Mouse (Mus musculus): Measurements from ENCODE around the gene Ubac1. TPM values are rescaled to one million over a fixed set of nuclear protein-coding genes. Genes with fewer than 3 reads are reported as not detected.
A peak's percentile ranks its signal among the peaks of the same experiment; 100 is the strongest.

The Ubac1 gene
- 89.7 and 94.1 TPM in 2 replicates for polyA plus RNA-seq (2015; fragmentation: Nextera tagmentation; extraction: Ambion mirVana)

GRCm38 (mm10) chr2:26021561-26022257 lies at the start of gene Ubac1:
Gene Ubac1 (minus strand): TSS chr2:26021747.
- Histone ChIP-seq H3K36me3 (no peaks in the 10 kb centered on the region), H3K4me1 (peaks cover 22% of the 10 kb centered on the region), H3K4me2 (peak within 1 kb of the TSS; percentile 85), H3K27me3 (no peaks in the 10 kb centered on the region), H3K27ac (peak within 1 kb of the TSS; percentile 86), H3K9ac (peak within 1 kb of the TSS; percentile 76), H3K9me3 (no peaks in the 10 kb centered on the region), H3K4me3 (peak within 1 kb of the TSS; percentile 91)
- ATAC-seq (ENCODE audit: insufficient number of reproducible peaks, low FRiP score, low TSS enrichment, low read depth): peak; percentile 90
- WGBS: 6% methylated on average over 50 of the region's 50 CpGs

GRCm38 (mm10) chr2:26068592-26068991 lies 47.0 kb upstream of the Ubac1 start:
- H3K27ac ChIP-seq: no peak overlapping the region
- H3K9me3 ChIP-seq: no peaks in the 10 kb centered on the region
- no peak overlapping the region for H3K4me3 ChIP-seq
- H3K4me1 ChIP-seq: 0 out of 2 replicates have a peak, but pooled peaks cover 10% of the 10 kb centered on the region
- no peak overlapping the region for H3K4me2 ChIP-seq
- no peaks in the 10 kb centered on the region for H3K27me3 ChIP-seq
- no peak overlapping the region for H3K9ac ChIP-seq
- no peak for ATAC-seq (ENCODE audit: insufficient number of reproducible peaks, low FRiP score, low TSS enrichment, low read depth)
- 78% methylated on average over 1 of the region's 1 CpGs for WGBS
- H3K36me3 ChIP-seq: no peaks in the 10 kb centered on the region

GRCm38 (mm10) chr2:26068175-26068574 lies 46.6 kb upstream of the Ubac1 start:
- no peak for ATAC-seq (ENCODE audit: insufficient number of reproducible peaks, low FRiP score, low TSS enrichment, low read depth)
- WGBS: 67% methylated on average over 7 of the region's 7 CpGs

GRCm38 (mm10) chr2:26066527-26066926 lies 45.0 kb upstream of the Ubac1 start:
- H3K4me2 ChIP-seq: no peak overlapping the region
- 52% methylated on average over 14 of the region's 14 CpGs for WGBS
- no peaks in the 10 kb centered on the region for H3K27me3 ChIP-seq
- no peak for ATAC-seq (ENCODE audit: insufficient number of reproducible peaks, low FRiP score, low TSS enrichment, low read depth)
- no peak overlapping the region for H3K27ac ChIP-seq
- H3K9me3 ChIP-seq: no peaks in the 10 kb centered on the region
- no peak overlapping the region for H3K9ac ChIP-seq
- 0 out of 2 replicates have a peak, but pooled peaks cover 12% of the 10 kb centered on the region for H3K4me1 ChIP-seq
- H3K4me3 ChIP-seq: no peak overlapping the region
- H3K36me3 ChIP-seq: no peaks in the 10 kb centered on the region

More at GRCm38 (mm10) chr2:26068175-26068574, 46.6 kb upstream of the Ubac1 start:
- Histone ChIP-seq H3K9ac (no peak overlapping the region), H3K36me3 (no peaks in the 10 kb centered on the region), H3K27ac (no peak overlapping the region), H3K4me3 (no peak overlapping the region), H3K4me1 (0 out of 2 replicates have a peak, but pooled peaks cover 10% of the 10 kb centered on the region), H3K9me3 (no peaks in the 10 kb centered on the region), H3K27me3 (no peaks in the 10 kb centered on the region), H3K4me2 (no peak overlapping the region)

- WGBS: 76% methylated on average over 13 of the region's 13 CpGs
- Histone ChIP-seq H3K36me3 (peaks cover 6% of the 10 kb centered on the region; the same call in 1 of the 2 replicates), H3K27me3 (no peaks in the 10 kb centered on the region), H3K27ac (no peak overlapping the region), H3K4me3 (no peak overlapping the region), H3K4me1 (peaks cover 19% of the 10 kb centered on the region; the same call in 1 of the 2 replicates), H3K4me2 (no peak overlapping the region), H3K9ac (no peak overlapping the region), H3K9me3 (no peaks in the 10 kb centered on the region)
- no peak for ATAC-seq (ENCODE audit: insufficient number of reproducible peaks, low FRiP score, low TSS enrichment, low read depth)
Observed at GRCm38 (mm10) chr2:26062742-26063427, 41.3 kb upstream of the Ubac1 start.

GRCm38 (mm10) chr2:26062241-26062640 lies 40.7 kb upstream of the Ubac1 start:
- H3K27me3 ChIP-seq: no peaks in the 10 kb centered on the region
- peaks cover 6% of the 10 kb centered on the region; the same call in 1 of the 2 replicates for H3K36me3 ChIP-seq
- no peak overlapping the region for H3K4me3 ChIP-seq
- 61% methylated on average over 4 of the region's 4 CpGs for WGBS
- ATAC-seq (ENCODE audit: insufficient number of reproducible peaks, low FRiP score, low TSS enrichment, low read depth): no peak
- no peak overlapping the region for H3K4me2 ChIP-seq
- no peaks in the 10 kb centered on the region for H3K9me3 ChIP-seq
- H3K27ac ChIP-seq: no peak overlapping the region
- peaks cover 19% of the 10 kb centered on the region; the same call in 1 of the 2 replicates for H3K4me1 ChIP-seq
- no peak overlapping the region for H3K9ac ChIP-seq

GRCm38 (mm10) chr2:26061018-26061666 lies 39.6 kb upstream of the Ubac1 start:
- no peak for ATAC-seq (ENCODE audit: insufficient number of reproducible peaks, low FRiP score, low TSS enrichment, low read depth)
- Histone ChIP-seq H3K27ac (0 out of 2 replicates have a peak overlapping the region, but pooled peaks have one; percentile 17), H3K27me3 (no peaks in the 10 kb centered on the region), H3K4me1 (peaks cover 19% of the 10 kb centered on the region; the same call in 1 of the 2 replicates), H3K36me3 (peaks cover 6% of the 10 kb centered on the region; the same call in 1 of the 2 replicates), H3K9me3 (no peaks in the 10 kb centered on the region), H3K4me2 (no peak overlapping the region), H3K9ac (no peak overlapping the region), H3K4me3 (no peak overlapping the region)
- WGBS: 55% methylated on average over 21 of the region's 21 CpGs

- Histone ChIP-seq H3K27ac (no peak overlapping the region), H3K4me3 (no peak overlapping the region), H3K36me3 (peaks cover 6% of the 10 kb centered on the region; the same call in 1 of the 2 replicates), H3K9ac (no peak overlapping the region), H3K27me3 (no peaks in the 10 kb centered on the region), H3K9me3 (no peaks in the 10 kb centered on the region), H3K4me2 (no peak overlapping the region), H3K4me1 (peaks cover 17% of the 10 kb centered on the region; the same call in 1 of the 2 replicates)
- no peak for ATAC-seq (ENCODE audit: insufficient number of reproducible peaks, low FRiP score, low TSS enrichment, low read depth)
- WGBS: 80% methylated on average over 7 of the region's 7 CpGs
Observed at GRCm38 (mm10) chr2:26057053-26057452, 35.5 kb upstream of the Ubac1 start.

- Histone ChIP-seq H3K4me3 (no peak overlapping the region), H3K4me2 (no peak overlapping the region), H3K4me1 (peaks cover 12% of the 10 kb centered on the region; the same call in 1 of the 2 replicates), H3K36me3 (peaks cover 6% of the 10 kb centered on the region; the same call in 1 of the 2 replicates), H3K27ac (no peak overlapping the region), H3K9me3 (no peaks in the 10 kb centered on the region), H3K9ac (no peak overlapping the region), H3K27me3 (no peaks in the 10 kb centered on the region)
- WGBS: 61% methylated on average over 5 of the region's 5 CpGs
- no peak for ATAC-seq (ENCODE audit: insufficient number of reproducible peaks, low FRiP score, low TSS enrichment, low read depth)
Observed at GRCm38 (mm10) chr2:26056226-26056625, 34.7 kb upstream of the Ubac1 start.

- no peak overlapping the region for H3K4me2 ChIP-seq
- no peak for ATAC-seq (ENCODE audit: insufficient number of reproducible peaks, low FRiP score, low TSS enrichment, low read depth)
- H3K27ac ChIP-seq: no peak overlapping the region
- H3K4me1 ChIP-seq: peaks cover 8% of the 10 kb centered on the region; the same call in 1 of the 2 replicates
- no peaks in the 10 kb centered on the region for H3K9me3 ChIP-seq
- H3K27me3 ChIP-seq: no peaks in the 10 kb centered on the region
- no peak overlapping the region for H3K4me3 ChIP-seq
- WGBS: 54% methylated on average over 2 of the region's 2 CpGs
- H3K36me3 ChIP-seq: peaks cover 6% of the 10 kb centered on the region; the same call in 1 of the 2 replicates
- no peak overlapping the region for H3K9ac ChIP-seq
Observed at GRCm38 (mm10) chr2:26055747-26056102, 34.2 kb upstream of the Ubac1 start.

- 46% methylated on average over 8 of the region's 8 CpGs for WGBS
- Histone ChIP-seq H3K27ac (no peak overlapping the region), H3K36me3 (peaks cover 6% of the 10 kb centered on the region; the same call in 1 of the 2 replicates), H3K9me3 (no peaks in the 10 kb centered on the region), H3K4me2 (no peak overlapping the region), H3K9ac (no peak overlapping the region), H3K4me1 (peaks cover 8% of the 10 kb centered on the region; the same call in 1 of the 2 replicates), H3K27me3 (no peaks in the 10 kb centered on the region), H3K4me3 (no peak overlapping the region)
- no peak for ATAC-seq (ENCODE audit: insufficient number of reproducible peaks, low FRiP score, low TSS enrichment, low read depth)
Observed at GRCm38 (mm10) chr2:26055046-26055746, 33.6 kb upstream of the Ubac1 start.
